Mouse (Mus musculus) midbrain, embryonic 10.5 days (tissue): ENCODE measurements around the gene Amotl2. TPM values are rescaled to one million over a fixed set of nuclear protein-coding genes. Genes with fewer than 3 reads are reported as not detected.

ENCODE experiments used
- DNase-seq: peaks from one replicate; pipeline ENCODE4 v3.0.0-alpha.2; 2017; ENCODE audit warnings: low spot score
- H3K27ac ChIP-seq: fragments of 300-500 bp; sonication (generic); replicated peaks from 2 replicates; pipeline ENCODE4 v1.5.1; 2016; ENCODE audit warnings: mild to moderate bottlenecking
- H3K27me3 ChIP-seq: fragments of 300-500 bp; sonication (generic); 2 replicates; pipeline ENCODE4 v1.6.1; 2016; ENCODE audit warnings: low read depth, mild to moderate bottlenecking; ENCODE audit not compliant: poor library complexity, severe bottlenecking
- H3K36me3 ChIP-seq: fragments of 300-500 bp; sonication (generic); 2 replicates; pipeline ENCODE4 v1.6.1; 2016; ENCODE audit warnings: mild to moderate bottlenecking, moderate library complexity
- H3K4me1 ChIP-seq: fragments of 300-500 bp; sonication (generic); 2 replicates; pipeline ENCODE4 v1.6.1; 2016
- H3K4me3 ChIP-seq: fragments of 300-500 bp; sonication (generic); 2 replicates; pipeline ENCODE4 v1.5.1; 2016; ENCODE audit warnings: mild to moderate bottlenecking, moderate library complexity
- H3K9me3 ChIP-seq: fragments of 300-500 bp; sonication (generic); replicated peaks from 2 replicates; pipeline ENCODE4 v1.6.1; 2016; ENCODE audit warnings: mild to moderate bottlenecking
- WGBS: fragments of 180-500 bp; shearing (Covaris S2); methylation state at CpG from one replicate; pipeline ENCODE4 v1.1.7; 2016; 5-methylcytosine and 5-hydroxymethylcytosine counted together
- polyA plus RNA-seq: library from polyadenylated mRNA; unstranded; fragments of >200 nt; fragmentation: Nextera tagmentation; extraction: Ambion mirVana; gene quantifications from 2 replicates; pipeline ENCODE4 v1.2.1, GENCODE M21; 2016

The Amotl2 gene
- polyA plus RNA-seq, 1 experiment from 2014 or later: 60.3 TPM

- Histone ChIP-seq H3K4me1 (peaks cover 40% of the 10 kb centered on the region), H3K4me3 (no peak overlapping the region), H3K27ac (peak overlapping the region; percentile 49), H3K9me3 (no peaks in the 10 kb centered on the region), H3K27me3 (peaks cover 9% of the 10 kb centered on the region), H3K36me3 (no peaks in the 10 kb centered on the region)
- DNase-seq: no peak
- WGBS: 70% methylated on average over 15 of the region's 15 CpGs
These were observed 6.9 kb upstream of the Amotl2 start for GRCm38 (mm10) chr9:102709504-102710135.

- H3K4me3 ChIP-seq: no peak overlapping the region
- no peaks in the 10 kb centered on the region for H3K9me3 ChIP-seq
- no peaks in the 10 kb centered on the region for H3K36me3 ChIP-seq
- WGBS: 78% methylated on average over 5 of the region's 5 CpGs
- peaks cover 18% of the 10 kb centered on the region for H3K27me3 ChIP-seq
- H3K4me1 ChIP-seq: peaks cover 49% of the 10 kb centered on the region
- no peak for DNase-seq
- H3K27ac ChIP-seq: peak overlapping the region; percentile 49; the same call in 1 of the 2 replicates
These were observed 6.0 kb upstream of the Amotl2 start for GRCm38 (mm10) chr9:102710520-102710919.

DNA sequence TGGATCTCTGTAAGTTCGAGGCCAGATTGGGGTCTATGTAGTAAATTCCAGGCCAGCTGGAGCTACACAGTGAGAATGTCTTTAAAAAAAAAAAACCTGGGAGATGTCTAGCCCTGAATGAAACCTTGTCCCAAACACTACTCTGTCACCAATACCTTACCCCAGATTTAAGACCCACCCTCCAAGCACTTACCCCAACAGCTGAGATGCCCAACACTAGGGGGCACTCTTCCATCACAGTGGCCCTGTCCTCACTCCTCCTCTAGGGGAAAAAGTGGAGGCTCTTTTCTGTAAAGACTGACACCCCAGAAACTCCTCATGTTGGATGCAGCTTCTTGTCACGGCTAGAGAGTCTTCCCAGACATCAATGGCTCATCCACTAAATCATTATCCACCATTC is 2.7 kb upstream of the Amotl2 start:
- peaks cover 63% of the 10 kb centered on the region for H3K4me1 ChIP-seq
- no peak overlapping the region for H3K4me3 ChIP-seq
- peak; percentile 58 for DNase-seq
- no peaks in the 10 kb centered on the region for H3K36me3 ChIP-seq
- 54% methylated on average over 2 of the region's 2 CpGs for WGBS
- H3K9me3 ChIP-seq: no peaks in the 10 kb centered on the region
- H3K27me3 ChIP-seq: peaks cover 25% of the 10 kb centered on the region
- H3K27ac ChIP-seq: no peak overlapping the region

DNA sequence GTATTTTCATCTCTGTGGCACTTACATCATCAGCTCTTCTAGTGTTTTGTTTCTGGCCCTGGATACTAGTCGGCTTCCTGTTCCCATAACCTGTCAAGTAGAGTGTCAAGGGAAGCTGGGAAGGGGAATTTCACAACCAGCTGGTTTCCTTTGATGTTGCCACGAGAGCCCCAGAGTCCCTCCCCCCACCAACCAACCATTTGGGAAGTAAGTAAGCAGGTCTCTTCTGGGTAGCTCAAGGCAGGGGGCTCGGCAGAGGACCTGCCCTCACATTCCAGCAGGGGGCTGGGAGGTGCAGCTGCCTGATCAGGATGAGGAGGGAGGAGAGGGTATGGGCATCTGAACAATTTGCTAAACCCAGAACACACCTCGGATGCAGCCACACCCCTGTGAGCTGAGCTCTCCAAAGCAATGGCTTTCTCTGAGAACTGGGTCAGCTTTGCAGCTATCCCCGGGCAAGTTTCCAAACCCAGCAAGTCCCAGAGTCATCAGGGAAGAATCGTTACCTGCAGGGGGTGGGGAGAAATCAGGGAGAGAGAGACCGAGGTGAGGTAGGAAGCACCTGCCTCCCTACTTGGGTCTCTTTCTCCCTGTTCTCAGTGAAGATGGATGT is 1.5 kb upstream of the Amotl2 start:
- H3K9me3 ChIP-seq: no peaks in the 10 kb centered on the region
- DNase-seq: no peak
- no peak overlapping the region for H3K4me3 ChIP-seq
- 7% methylated on average over 7 of the region's 7 CpGs for WGBS
- H3K4me1 ChIP-seq: peaks cover 65% of the 10 kb centered on the region
- peaks cover 19% of the 10 kb centered on the region for H3K27me3 ChIP-seq
- peaks cover 3% of the 10 kb centered on the region for H3K36me3 ChIP-seq
- peak overlapping the region; percentile 53 for H3K27ac ChIP-seq

- no peak for DNase-seq
- no peak overlapping the region for H3K4me3 ChIP-seq
- 42% methylated on average over 2 of the region's 2 CpGs for WGBS
- H3K27me3 ChIP-seq: peaks cover 19% of the 10 kb centered on the region
- peak overlapping the region; percentile 53 for H3K27ac ChIP-seq
- no peaks in the 10 kb centered on the region for H3K9me3 ChIP-seq
- peaks cover 65% of the 10 kb centered on the region for H3K4me1 ChIP-seq
- H3K36me3 ChIP-seq: peaks cover 8% of the 10 kb centered on the region
These were observed 969 bp upstream of the Amotl2 start for GRCm38 (mm10) chr9:102715506-102715900.

DNA sequence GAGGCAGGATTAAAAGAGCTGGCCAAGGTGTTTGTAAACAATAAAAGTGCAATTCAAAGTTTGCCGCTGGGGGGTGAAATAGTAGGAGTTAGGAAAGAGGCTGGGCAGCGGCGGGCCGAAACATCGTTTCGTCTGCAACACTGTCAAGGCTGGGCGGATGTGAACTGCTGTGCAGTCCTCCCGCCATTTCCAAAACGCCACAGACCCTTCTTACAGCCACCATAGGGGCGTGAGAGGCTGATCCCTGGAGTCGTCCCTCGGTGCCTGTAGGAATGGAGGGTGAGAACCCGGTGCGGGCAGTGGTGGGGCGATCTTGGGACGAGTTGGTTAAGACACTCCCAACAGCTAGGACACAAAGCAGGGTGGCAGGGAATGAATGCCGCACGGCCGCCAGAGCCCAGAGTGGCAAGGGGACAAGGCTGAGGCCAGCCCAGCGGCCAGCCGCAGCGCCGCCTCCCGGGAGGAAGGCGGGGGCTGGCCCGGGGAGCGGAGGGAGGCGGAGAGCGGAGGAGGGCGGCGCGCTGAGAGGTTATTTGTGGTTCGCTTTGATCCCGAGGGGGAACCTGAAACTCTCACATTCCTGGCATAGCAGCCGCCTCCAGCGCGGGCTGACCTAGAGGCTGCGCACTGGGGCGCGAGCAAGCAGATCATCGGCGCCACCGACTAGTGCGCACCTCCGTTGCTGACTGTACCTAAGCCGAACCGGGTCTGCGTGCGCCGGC is 853 bp downstream of the Amotl2 start:
- Histone ChIP-seq H3K27ac (peak overlapping the region; percentile 100), H3K9me3 (no peaks in the 10 kb centered on the region), H3K27me3 (peaks cover 19% of the 10 kb centered on the region), H3K36me3 (peaks cover 26% of the 10 kb centered on the region), H3K4me3 (peak overlapping the region; percentile 96), H3K4me1 (peaks cover 76% of the 10 kb centered on the region)
- under 1% methylated on average over 50 of the region's 50 CpGs for WGBS
- peak; percentile 93 for DNase-seq

- H3K27ac ChIP-seq: peak overlapping the region; percentile 100
- H3K4me3 ChIP-seq: peak overlapping the region; percentile 96
- under 1% methylated on average over 52 of the region's 52 CpGs for WGBS
- peaks cover 34% of the 10 kb centered on the region for H3K36me3 ChIP-seq
- DNase-seq: peak; percentile 90
- peaks cover 19% of the 10 kb centered on the region for H3K27me3 ChIP-seq
- H3K9me3 ChIP-seq: no peaks in the 10 kb centered on the region
- peaks cover 83% of the 10 kb centered on the region for H3K4me1 ChIP-seq
These were observed 1.6 kb downstream of the Amotl2 start for GRCm38 (mm10) chr9:102717886-102718643.

GRCm38 (mm10) chr9:102718676-102719075 is 2.2 kb downstream of the Amotl2 start:
- Histone ChIP-seq H3K4me3 (peak overlapping the region; percentile 96), H3K36me3 (peaks cover 40% of the 10 kb centered on the region), H3K4me1 (peaks cover 85% of the 10 kb centered on the region), H3K27ac (peak overlapping the region; percentile 100), H3K27me3 (peaks cover 19% of the 10 kb centered on the region), H3K9me3 (no peaks in the 10 kb centered on the region)
- DNase-seq: no peak
- WGBS: under 1% methylated on average over 21 of the region's 21 CpGs

DNA sequence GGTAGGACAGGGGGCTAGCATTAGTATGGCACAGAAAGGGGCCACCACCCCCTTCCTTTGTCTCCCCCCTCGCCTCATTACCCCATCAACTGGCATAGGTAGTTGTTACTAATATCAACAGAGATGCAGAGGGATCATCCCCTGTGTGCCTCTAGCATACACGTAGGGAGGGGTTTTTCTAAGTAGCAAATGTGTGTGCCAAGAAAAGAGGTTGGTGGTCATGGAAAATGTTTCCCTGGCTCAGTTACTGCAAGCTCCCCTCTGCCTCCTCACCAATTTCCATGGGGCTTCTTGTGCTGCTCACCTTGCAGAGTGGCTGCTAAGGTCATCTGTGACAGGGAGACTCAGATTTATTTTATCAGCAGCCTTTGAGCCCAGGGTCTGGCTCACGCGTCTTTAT is 2.6 kb downstream of the Amotl2 start:
- peak overlapping the region; percentile 96 for H3K4me3 ChIP-seq
- H3K27ac ChIP-seq: peak overlapping the region; percentile 100
- H3K4me1 ChIP-seq: peaks cover 87% of the 10 kb centered on the region
- DNase-seq: no peak
- H3K27me3 ChIP-seq: peaks cover 19% of the 10 kb centered on the region
- 1% methylated on average over 4 of the region's 4 CpGs for WGBS
- no peaks in the 10 kb centered on the region for H3K9me3 ChIP-seq
- peaks cover 44% of the 10 kb centered on the region for H3K36me3 ChIP-seq

DNA sequence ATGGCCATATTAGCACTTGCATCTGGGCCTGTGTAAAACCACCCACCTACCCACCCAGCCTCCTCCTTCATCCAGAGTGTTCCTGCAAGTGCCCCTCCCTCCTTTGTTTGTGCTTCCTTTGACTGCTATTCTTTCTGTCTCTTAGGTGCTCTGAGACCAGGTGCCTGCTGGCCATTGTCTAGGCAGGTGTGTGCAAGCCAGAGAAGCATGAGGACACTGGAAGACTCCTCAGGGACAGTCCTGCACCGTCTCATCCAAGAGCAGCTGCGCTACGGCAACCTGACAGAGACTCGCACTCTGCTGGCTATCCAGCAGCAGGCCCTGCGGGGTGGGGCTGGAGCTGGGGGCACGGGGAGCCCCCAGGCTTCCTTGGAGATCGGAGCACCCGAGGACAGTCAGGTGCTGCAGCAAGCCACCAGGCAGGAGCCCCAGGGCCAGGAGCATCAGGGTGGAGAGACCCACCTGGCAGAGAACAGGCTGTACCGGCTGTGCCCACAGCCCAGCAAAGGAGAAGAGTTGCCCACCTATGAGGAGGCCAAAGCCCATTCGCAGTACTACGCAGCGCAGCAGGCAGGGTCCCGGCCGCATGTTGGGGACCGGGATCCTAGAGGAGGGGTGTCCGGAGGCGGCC is 3.6 kb downstream of the Amotl2 start:
- DNase-seq: no peak
- Histone ChIP-seq H3K4me1 (peaks cover 87% of the 10 kb centered on the region), H3K9me3 (no peaks in the 10 kb centered on the region), H3K4me3 (peak overlapping the region; percentile 96), H3K27ac (peak overlapping the region; percentile 100), H3K27me3 (peaks cover 12% of the 10 kb centered on the region), H3K36me3 (peaks cover 53% of the 10 kb centered on the region)
- WGBS: 76% methylated on average over 17 of the region's 17 CpGs

GRCm38 (mm10) chr9:102720567-102721167 is 4.2 kb downstream of the Amotl2 start:
- H3K27ac ChIP-seq: peak overlapping the region; percentile 100
- WGBS: 74% methylated on average over 18 of the region's 18 CpGs
- H3K36me3 ChIP-seq: peaks cover 60% of the 10 kb centered on the region
- H3K4me1 ChIP-seq: peaks cover 87% of the 10 kb centered on the region
- peaks cover 6% of the 10 kb centered on the region for H3K27me3 ChIP-seq
- no peaks in the 10 kb centered on the region for H3K9me3 ChIP-seq
- no peak for DNase-seq
- H3K4me3 ChIP-seq: peak overlapping the region; percentile 96
